Mouse (Mus musculus) hindbrain, embryonic 11.5 days (tissue): ENCODE measurements around the gene Msh4. TPM values are rescaled to one million over a fixed set of nuclear protein-coding genes. Genes with fewer than 3 reads are reported as not detected.
"Not testable (repeated sequence)": the region's sequence is repeated elsewhere in the genome, so short reads cannot be mapped to it uniquely, and the experiment has no call there.

ENCODE experiments used
- ATAC-seq: fragments of 200-750 bp; cut with Nextera tagmentation; 2 replicates; pipeline ENCODE4 v1.8.0; 2017; ENCODE audit warnings: mild to moderate bottlenecking, moderate TSS enrichment, moderate library complexity; ENCODE audit not compliant: low FRiP score
- DNase-seq: peaks from one replicate; pipeline ENCODE4 v3.0.0-alpha.2; 2015; ENCODE audit warnings: low spot score
- H3K27ac ChIP-seq: fragments of 300-500 bp; sonication (generic); 2 replicates; pipeline ENCODE4 v1.5.1; 2014; ENCODE audit warnings: mild to moderate bottlenecking, low read depth, low read length
- H3K27me3 ChIP-seq: fragments of 300-500 bp; sonication (generic); 2 replicates; pipeline ENCODE4 v1.6.1; 2014; ENCODE audit warnings: mild to moderate bottlenecking, low read length, moderate library complexity, mixed read lengths; ENCODE audit not compliant: control insufficient read depth, insufficient read depth
- H3K36me3 ChIP-seq: fragments of 300-500 bp; sonication (generic); 2 replicates; pipeline ENCODE4 v1.6.1; 2014; ENCODE audit warnings: mild to moderate bottlenecking, low read length, moderate library complexity, mixed read lengths; ENCODE audit not compliant: control insufficient read depth, insufficient read depth
- H3K4me1 ChIP-seq: fragments of 300-500 bp; sonication (generic); replicated peaks from 2 replicates; pipeline ENCODE4 v1.6.1; 2014; ENCODE audit warnings: low read length, mixed read lengths; ENCODE audit not compliant: control insufficient read depth, insufficient read depth
- H3K4me2 ChIP-seq: fragments of 300-500 bp; sonication (generic); replicated peaks from 2 replicates; pipeline ENCODE4 v1.6.1; 2014; ENCODE audit warnings: mild to moderate bottlenecking, low read depth, low read length
- H3K4me3 ChIP-seq: fragments of 300-500 bp; sonication (generic); 2 replicates; pipeline ENCODE4 v1.5.1; 2014; ENCODE audit warnings: low read depth, low read length
- H3K9ac ChIP-seq: fragments of 300-500 bp; sonication (generic); 2 replicates; pipeline ENCODE4 v1.6.1; 2014; ENCODE audit warnings: low read depth, low read length
- H3K9me3 ChIP-seq: fragments of 300-500 bp; sonication (generic); 2 replicates; pipeline ENCODE4 v1.6.1; 2016; ENCODE audit warnings: low read length; ENCODE audit not compliant: control insufficient read depth
- whole genome bisulfite sequencing: fragments of 180-500 bp; shearing (Covaris S2); extraction: QIAGEN DNeasy Blood & Tissue Kit; methylation state at CpG from one replicate; pipeline ENCODE4 v1.1.7; 2014; 5-methylcytosine and 5-hydroxymethylcytosine counted together
- polyA plus RNA-seq: library from polyadenylated mRNA; unstranded; fragments of >200 nt; fragmentation: Nextera tagmentation; extraction: Ambion mirVana; gene quantifications from 2 replicates; pipeline ENCODE4 v1.2.1, GENCODE M21; 2014

Gene Msh4
- polyA plus RNA-seq, 1 experiment from 2014 or later: 0.05 TPM

GRCm38 (mm10) chr3:153867149-153868136, 38.5 kb downstream of the Msh4 start:
- Histone ChIP-seq H3K27ac (no peak overlapping the region), H3K36me3 (no peaks in the 10 kb centered on the region), H3K4me3 (no peak overlapping the region), H3K4me2 (no peak overlapping the region), H3K9ac (no peak overlapping the region), H3K4me1 (no peaks in the 10 kb centered on the region), H3K27me3 (no peaks in the 10 kb centered on the region), H3K9me3 (no peaks in the 10 kb centered on the region)
- WGBS: 81% methylated on average over 14 of the region's 14 CpGs
- ATAC-seq: no peak
- DNase-seq: no peak

- Histone ChIP-seq H3K9ac (no peak overlapping the region), H3K27me3 (no peaks in the 10 kb centered on the region), H3K4me2 (no peak overlapping the region), H3K4me1 (no peaks in the 10 kb centered on the region), H3K27ac (no peak overlapping the region), H3K36me3 (no peaks in the 10 kb centered on the region), H3K4me3 (no peak overlapping the region), H3K9me3 (no peaks in the 10 kb centered on the region)
- DNase-seq (no peak), ATAC-seq (no peak)
- 85% methylated on average over 4 of the region's 4 CpGs for WGBS
These were observed 41.1 kb downstream of the Msh4 start for GRCm38 (mm10) chr3:153864636-153865429.

GRCm38 (mm10) chr3:153863816-153864215, 42.1 kb downstream of the Msh4 start:
- H3K4me2 ChIP-seq: no peak overlapping the region
- ATAC-seq (no peak), DNase-seq (no peak)
- no peaks in the 10 kb centered on the region for H3K36me3 ChIP-seq
- no peaks in the 10 kb centered on the region for H3K4me1 ChIP-seq
- H3K9ac ChIP-seq: no peak overlapping the region
- H3K27ac ChIP-seq: no peak overlapping the region
- no peak overlapping the region for H3K4me3 ChIP-seq
- WGBS: 83% methylated on average over 2 of the region's 2 CpGs
- no peaks in the 10 kb centered on the region for H3K27me3 ChIP-seq
- no peaks in the 10 kb centered on the region for H3K9me3 ChIP-seq

- not testable (repeated sequence) for H3K9me3 ChIP-seq, H3K27ac ChIP-seq, ATAC-seq, H3K36me3 ChIP-seq, H3K9ac ChIP-seq, H3K4me3 ChIP-seq, DNase-seq, H3K27me3 ChIP-seq, H3K4me1 ChIP-seq, H3K4me2 ChIP-seq
- 83% methylated on average over 8 of the region's 8 CpGs for WGBS
These were observed 45.5 kb downstream of the Msh4 start for GRCm38 (mm10) chr3:153860392-153860791.

GRCm38 (mm10) chr3:153858350-153859001, 47.5 kb downstream of the Msh4 start:
- Histone ChIP-seq H3K4me3 (no peak overlapping the region), H3K36me3 (no peaks in the 10 kb centered on the region), H3K27me3 (no peaks in the 10 kb centered on the region), H3K4me1 (no peaks in the 10 kb centered on the region), H3K9ac (no peak overlapping the region), H3K4me2 (no peak overlapping the region), H3K9me3 (no peaks in the 10 kb centered on the region), H3K27ac (no peak overlapping the region)
- no peak for ATAC-seq
- 84% methylated on average over 10 of the region's 10 CpGs for WGBS
- DNase-seq: no peak

- no peak overlapping the region for H3K27ac ChIP-seq
- no peak for ATAC-seq
- no peak overlapping the region for H3K4me3 ChIP-seq
- no peaks in the 10 kb centered on the region for H3K27me3 ChIP-seq
- 82% methylated on average over 8 of the region's 8 CpGs for WGBS
- H3K9ac ChIP-seq: no peak overlapping the region
- no peaks in the 10 kb centered on the region for H3K36me3 ChIP-seq
- no peak overlapping the region for H3K4me2 ChIP-seq
- no peak for DNase-seq
- H3K9me3 ChIP-seq: no peaks in the 10 kb centered on the region
- H3K4me1 ChIP-seq: no peaks in the 10 kb centered on the region
These were observed 53.7 kb downstream of the Msh4 start for GRCm38 (mm10) chr3:153852266-153852665.

GRCm38 (mm10) chr3:153850759-153851158, 55.2 kb downstream of the Msh4 start:
- Histone ChIP-seq H3K27me3 (no peaks in the 10 kb centered on the region), H3K36me3 (no peaks in the 10 kb centered on the region), H3K9me3 (no peaks in the 10 kb centered on the region), H3K9ac (no peak overlapping the region), H3K4me1 (no peaks in the 10 kb centered on the region), H3K27ac (no peak overlapping the region), H3K4me2 (no peak overlapping the region), H3K4me3 (no peak overlapping the region)
- ATAC-seq: no peak
- no peak for DNase-seq
- 92% methylated on average over 7 of the region's 7 CpGs for WGBS

- no peak overlapping the region for H3K27ac ChIP-seq
- H3K27me3 ChIP-seq: no peaks in the 10 kb centered on the region
- no peaks in the 10 kb centered on the region for H3K9me3 ChIP-seq
- 10% methylated on average over 5 of the region's 5 CpGs for WGBS
- no peak overlapping the region for H3K9ac ChIP-seq
- ATAC-seq (peak; percentile 51), DNase-seq (peak; percentile 16)
- no peaks in the 10 kb centered on the region for H3K4me1 ChIP-seq
- no peak overlapping the region for H3K4me3 ChIP-seq
- no peaks in the 10 kb centered on the region for H3K36me3 ChIP-seq
- H3K4me2 ChIP-seq: no peak overlapping the region
These were observed 56.4 kb downstream of the Msh4 start for GRCm38 (mm10) chr3:153849368-153850015.
